Mouse (Mus musculus) lung, embryonic 16.5 days (tissue): ENCODE measurements around the gene Cerk. TPM values are rescaled to one million over a fixed set of nuclear protein-coding genes. Genes with fewer than 3 reads are reported as not detected.
A peak's percentile ranks its signal among the peaks of the same experiment; 100 is the strongest.

Experiments
- ATAC-seq: fragments of 200-750 bp; cut with Nextera tagmentation; 2 replicates; pipeline ENCODE4 v1.8.0; 2017; ENCODE audit warnings: low read depth, mild to moderate bottlenecking, moderate library complexity
- H3K27ac ChIP-seq: fragments of 300-500 bp; sonication (generic); 2 replicates; pipeline ENCODE4 v1.5.1; 2014; ENCODE audit warnings: mild to moderate bottlenecking, control low read depth, low read length
- H3K27me3 ChIP-seq: fragments of 300-500 bp; sonication (generic); 2 replicates; pipeline ENCODE4 v1.6.1; 2014; ENCODE audit warnings: low read depth, low read length, mixed read lengths; ENCODE audit not compliant: control insufficient read depth, insufficient read depth
- H3K36me3 ChIP-seq: fragments of 300-500 bp; sonication (generic); 2 replicates; pipeline ENCODE4 v1.6.1; 2014; ENCODE audit warnings: low read length; ENCODE audit not compliant: control insufficient read depth, insufficient read depth
- H3K4me1 ChIP-seq: fragments of 300-500 bp; sonication (generic); replicated peaks from 2 replicates; pipeline ENCODE4 v1.6.1; 2014; ENCODE audit warnings: low read length, mixed read lengths; ENCODE audit not compliant: control insufficient read depth, insufficient read depth
- H3K4me2 ChIP-seq: fragments of 300-500 bp; sonication (generic); 2 replicates; pipeline ENCODE4 v1.6.1; 2014; ENCODE audit warnings: low read depth, low read length, control low read depth
- H3K4me3 ChIP-seq: fragments of 300-500 bp; sonication (generic); 2 replicates; pipeline ENCODE4 v1.5.1; 2014; ENCODE audit warnings: mild to moderate bottlenecking, low read length, control low read depth
- H3K9ac ChIP-seq: fragments of 300-500 bp; sonication (generic); 2 replicates; pipeline ENCODE4 v1.6.1; 2014; ENCODE audit warnings: low read length, control low read depth
- H3K9me3 ChIP-seq: fragments of 300-500 bp; sonication (generic); 2 replicates; pipeline ENCODE4 v1.6.1; 2016; ENCODE audit warnings: low read length; ENCODE audit not compliant: control insufficient read depth
- WGBS: fragments of 180-500 bp; shearing (Covaris S2); extraction: QIAGEN DNeasy Blood & Tissue Kit; methylation state at CpG from one replicate; pipeline ENCODE4 v1.1.7; 2014; 5-methylcytosine and 5-hydroxymethylcytosine counted together
- polyA plus RNA-seq: library from polyadenylated mRNA; unstranded; fragments of >200 nt; fragmentation: Nextera tagmentation; extraction: Ambion mirVana; gene quantifications from 2 replicates; pipeline ENCODE4 v1.2.1, GENCODE M21; 2015

The Cerk gene
- polyA plus RNA-seq, 1 experiment from 2014 or later = 26.4 TPM

GRCm38 (mm10) chr15:86145046-86145445 lies 40.9 kb downstream of the Cerk start:
- no peak overlapping the region for H3K4me2 ChIP-seq
- no peaks in the 10 kb centered on the region for H3K9me3 ChIP-seq
- no peaks in the 10 kb centered on the region for H3K27me3 ChIP-seq
- no peak overlapping the region for H3K27ac ChIP-seq
- no peak for ATAC-seq
- H3K36me3 ChIP-seq = peaks cover 28% of the 10 kb centered on the region
- H3K9ac ChIP-seq = no peak overlapping the region
- no peak overlapping the region for H3K4me3 ChIP-seq
- no peaks in the 10 kb centered on the region for H3K4me1 ChIP-seq
- 79% methylated on average over 7 of the region's 7 CpGs for WGBS

- Histone ChIP-seq H3K4me2 (no peak overlapping the region), H3K36me3 (peaks cover 29% of the 10 kb centered on the region), H3K4me1 (no peaks in the 10 kb centered on the region), H3K9ac (no peak overlapping the region), H3K27me3 (no peaks in the 10 kb centered on the region), H3K27ac (no peak overlapping the region), H3K9me3 (no peaks in the 10 kb centered on the region), H3K4me3 (no peak overlapping the region)
- 73% methylated on average over 7 of the region's 7 CpGs for WGBS
- ATAC-seq = no peak
These were observed 41.4 kb downstream of the Cerk start for GRCm38 (mm10) chr15:86144577-86144976.

- H3K9ac ChIP-seq = no peak overlapping the region
- H3K4me3 ChIP-seq = no peak overlapping the region
- WGBS = 34% methylated on average over 10 of the region's 10 CpGs
- no peak overlapping the region for H3K27ac ChIP-seq
- no peak overlapping the region for H3K4me2 ChIP-seq
- H3K9me3 ChIP-seq = no peaks in the 10 kb centered on the region
- H3K36me3 ChIP-seq = peaks cover 16% of the 10 kb centered on the region
- no peak for ATAC-seq
- H3K27me3 ChIP-seq = no peaks in the 10 kb centered on the region
- H3K4me1 ChIP-seq = no peaks in the 10 kb centered on the region
These were observed 45.6 kb downstream of the Cerk start for GRCm38 (mm10) chr15:86140323-86140722.

- Histone ChIP-seq H3K36me3 (peaks cover 10% of the 10 kb centered on the region), H3K4me2 (no peak overlapping the region), H3K4me3 (no peak overlapping the region), H3K27ac (no peak overlapping the region), H3K4me1 (no peaks in the 10 kb centered on the region), H3K9me3 (no peaks in the 10 kb centered on the region), H3K9ac (no peak overlapping the region), H3K27me3 (no peaks in the 10 kb centered on the region)
- no peak for ATAC-seq
- WGBS = 41% methylated on average over 4 of the region's 4 CpGs
These were observed 48.3 kb downstream of the Cerk start for GRCm38 (mm10) chr15:86137638-86138037.

- H3K27me3 ChIP-seq = no peaks in the 10 kb centered on the region
- H3K27ac ChIP-seq = no peak overlapping the region
- ATAC-seq = peak; percentile 42
- 40% methylated on average over 18 of the region's 18 CpGs for WGBS
- H3K4me1 ChIP-seq = no peaks in the 10 kb centered on the region
- H3K4me3 ChIP-seq = no peak overlapping the region
- no peak overlapping the region for H3K4me2 ChIP-seq
- no peak overlapping the region for H3K9ac ChIP-seq
- no peaks in the 10 kb centered on the region for H3K9me3 ChIP-seq
- H3K36me3 ChIP-seq = peaks cover 9% of the 10 kb centered on the region; the same call in 1 of the 2 replicates
These were observed 50.8 kb downstream of the Cerk start for GRCm38 (mm10) chr15:86134941-86135783.

GRCm38 (mm10) chr15:86130657-86131056 lies 55.3 kb downstream of the Cerk start:
- no peaks in the 10 kb centered on the region for H3K4me1 ChIP-seq
- H3K36me3 ChIP-seq = peaks cover 15% of the 10 kb centered on the region
- no peak overlapping the region for H3K9ac ChIP-seq
- H3K27ac ChIP-seq = no peak overlapping the region
- H3K27me3 ChIP-seq = no peaks in the 10 kb centered on the region
- H3K4me3 ChIP-seq = no peak overlapping the region
- WGBS = 88% methylated on average over 10 of the region's 10 CpGs
- H3K9me3 ChIP-seq = no peaks in the 10 kb centered on the region
- no peak overlapping the region for H3K4me2 ChIP-seq
- ATAC-seq = no peak

GRCm38 (mm10) chr15:86129036-86129435 lies 56.9 kb downstream of the Cerk start:
- no peak overlapping the region for H3K4me2 ChIP-seq
- no peak overlapping the region for H3K27ac ChIP-seq
- no peaks in the 10 kb centered on the region for H3K27me3 ChIP-seq
- H3K9ac ChIP-seq = no peak overlapping the region
- 84% methylated on average over 3 of the region's 3 CpGs for WGBS
- peaks cover 15% of the 10 kb centered on the region for H3K36me3 ChIP-seq
- H3K9me3 ChIP-seq = no peaks in the 10 kb centered on the region
- H3K4me3 ChIP-seq = no peak overlapping the region
- ATAC-seq = no peak
- no peaks in the 10 kb centered on the region for H3K4me1 ChIP-seq

GRCm38 (mm10) chr15:86124359-86124758 lies 61.6 kb downstream of the Cerk start:
- no peak overlapping the region for H3K4me3 ChIP-seq
- 36% methylated on average over 1 of the region's 1 CpGs for WGBS
- H3K4me2 ChIP-seq = no peak overlapping the region
- no peaks in the 10 kb centered on the region for H3K27me3 ChIP-seq
- peaks cover 12% of the 10 kb centered on the region for H3K36me3 ChIP-seq
- H3K4me1 ChIP-seq = no peaks in the 10 kb centered on the region
- ATAC-seq = peak; percentile 59; the same call in 1 of the 2 replicates
- H3K27ac ChIP-seq = no peak overlapping the region
- H3K9ac ChIP-seq = no peak overlapping the region
- no peaks in the 10 kb centered on the region for H3K9me3 ChIP-seq

GRCm38 (mm10) chr15:86123409-86123808 lies 62.5 kb downstream of the Cerk start:
- no peak overlapping the region for H3K27ac ChIP-seq
- H3K4me1 ChIP-seq = no peaks in the 10 kb centered on the region
- no peaks in the 10 kb centered on the region for H3K27me3 ChIP-seq
- H3K36me3 ChIP-seq = peaks cover 8% of the 10 kb centered on the region
- H3K9ac ChIP-seq = no peak overlapping the region
- 82% methylated on average over 4 of the region's 4 CpGs for WGBS
- ATAC-seq = no peak
- no peak overlapping the region for H3K4me3 ChIP-seq
- H3K4me2 ChIP-seq = no peak overlapping the region
- no peaks in the 10 kb centered on the region for H3K9me3 ChIP-seq
